Mouse (Mus musculus) spleen, adult 18-20 months (tissue): ENCODE results near the gene Cd276.

Experiments
- DNase-seq, 2 experiments: peaks; one replicate each; pipeline ENCODE4 v3.0.0; 2022; ENCODE audit warnings: mixed read lengths in 2 of 2

Cd276 gene

GRCm38 (mm10) chr9:58510452-58510851, 44.8 kb downstream of the Cd276 start:
- DNase-seq: peak; percentile 28 to 32

- DNase-seq: peak in 1 of 2 experiments; percentile 11
These were observed 47.8 kb downstream of the Cd276 start for GRCm38 (mm10) chr9:58507216-58508005.

DNA sequence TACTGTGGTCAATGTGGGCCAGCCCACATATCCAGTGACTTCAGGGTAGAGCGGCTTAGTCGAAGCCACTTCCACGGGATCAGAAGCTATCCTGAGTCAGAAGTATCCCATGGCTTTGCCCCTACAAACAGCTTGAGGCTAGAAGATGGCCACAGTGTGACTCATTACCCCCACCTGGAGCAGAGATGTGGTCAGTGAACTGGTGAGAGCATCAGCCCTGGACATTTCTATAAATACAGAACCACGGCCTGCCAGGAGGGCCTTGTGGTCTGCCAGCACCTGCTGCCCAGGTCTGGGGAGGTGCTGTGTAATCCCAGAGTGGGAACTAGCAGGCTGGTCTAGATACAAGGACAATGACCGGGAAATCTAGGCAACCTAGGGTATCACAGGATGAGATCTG, 54.3 kb downstream of the Cd276 start:
- no peak for DNase-seq

DNA sequence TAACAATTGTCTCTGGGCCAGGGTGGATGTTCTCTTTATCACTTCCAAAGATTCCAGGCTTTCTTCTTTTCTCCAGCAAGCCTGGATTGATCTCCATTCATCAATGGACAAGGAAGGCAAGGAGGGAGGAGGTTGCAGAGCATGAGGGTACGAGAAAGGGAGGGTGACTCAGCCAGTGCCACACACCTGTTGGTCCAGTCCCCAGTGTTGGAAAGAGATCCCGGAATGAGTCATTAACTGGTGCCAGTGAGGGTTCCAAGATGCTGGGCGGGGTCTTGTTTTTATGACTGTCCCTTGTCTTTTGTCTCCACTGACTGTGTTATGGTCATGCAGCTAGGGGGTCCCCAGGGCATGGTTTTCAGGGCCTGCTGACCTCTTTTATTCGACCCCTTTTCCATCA, 57.3 kb downstream of the Cd276 start:
- no peak for DNase-seq

DNA sequence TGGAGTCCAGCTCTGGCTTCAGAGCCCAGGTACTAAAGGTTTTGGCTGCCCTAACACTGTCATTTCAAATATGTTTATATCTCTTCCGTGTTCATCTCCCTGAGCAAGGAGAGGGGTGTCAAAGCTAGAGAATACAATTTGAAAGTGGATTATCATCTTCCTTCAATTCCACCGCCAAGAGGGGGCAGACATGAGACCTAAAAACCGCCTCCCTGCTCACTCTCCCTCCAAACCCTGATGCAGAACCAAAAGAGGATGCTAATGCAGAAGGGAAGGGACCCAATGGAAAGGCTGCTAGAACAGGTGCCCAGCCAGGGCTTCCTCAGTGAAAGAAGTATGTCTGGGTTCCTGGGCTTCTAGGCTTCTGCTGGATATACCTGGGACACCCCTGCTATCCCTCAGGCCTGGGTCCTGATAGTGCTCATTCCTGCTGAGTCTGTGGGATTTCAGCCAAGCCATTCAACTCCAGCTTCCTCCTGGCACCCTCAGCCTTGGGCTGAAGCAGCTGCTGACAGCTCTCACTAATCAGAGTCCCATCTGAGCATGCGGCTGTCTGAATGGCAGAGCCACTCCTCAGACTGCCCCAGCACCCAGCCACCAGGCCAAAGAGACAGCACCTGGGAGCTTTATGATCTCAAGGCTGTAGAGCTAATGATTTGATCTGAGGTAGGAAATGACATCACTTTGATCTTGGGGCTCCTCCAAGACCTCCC, 58.6 kb downstream of the Cd276 start:
- DNase-seq: peak in 1 of 2 experiments; percentile 38

- no peak for DNase-seq
These were observed 60.2 kb downstream of the Cd276 start for GRCm38 (mm10) chr9:58495035-58495434.

DNA sequence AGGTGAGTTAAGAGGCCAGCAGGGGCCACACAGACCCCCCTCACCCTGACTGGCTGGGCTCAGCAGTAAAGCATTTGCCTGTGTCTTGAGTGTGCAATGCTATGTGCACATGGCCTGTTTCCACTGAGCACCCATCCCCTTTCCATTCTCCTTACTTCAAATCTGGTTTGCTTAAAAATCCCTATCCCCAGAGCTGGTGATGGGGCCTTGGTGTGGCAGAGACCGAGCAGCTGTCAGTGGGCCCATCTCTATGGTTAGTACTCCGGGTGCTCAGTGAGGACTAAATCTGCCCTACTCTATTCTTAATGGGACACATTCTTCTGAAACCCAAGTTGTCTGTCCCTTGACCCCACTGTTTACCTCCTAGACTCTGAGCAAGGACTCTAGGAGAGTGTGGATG, 64.8 kb downstream of the Cd276 start:
- no peak for DNase-seq

DNA sequence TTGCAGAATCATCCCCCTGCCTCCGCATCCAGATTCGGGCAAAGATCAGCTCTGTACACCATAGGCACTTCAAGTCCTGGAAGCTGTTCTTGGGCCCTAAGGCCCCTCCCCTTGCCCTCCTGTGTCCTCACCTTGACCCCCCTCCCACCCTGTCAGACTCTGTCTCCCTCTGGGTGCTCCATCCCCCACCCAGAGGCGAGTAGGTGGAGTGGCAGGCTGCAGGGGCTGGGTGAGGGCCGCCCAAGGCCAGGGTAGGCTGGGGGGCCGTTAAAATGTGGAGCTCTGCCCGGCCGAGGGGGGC, 65.4 kb downstream of the Cd276 start:
- no peak for DNase-seq

DNA sequence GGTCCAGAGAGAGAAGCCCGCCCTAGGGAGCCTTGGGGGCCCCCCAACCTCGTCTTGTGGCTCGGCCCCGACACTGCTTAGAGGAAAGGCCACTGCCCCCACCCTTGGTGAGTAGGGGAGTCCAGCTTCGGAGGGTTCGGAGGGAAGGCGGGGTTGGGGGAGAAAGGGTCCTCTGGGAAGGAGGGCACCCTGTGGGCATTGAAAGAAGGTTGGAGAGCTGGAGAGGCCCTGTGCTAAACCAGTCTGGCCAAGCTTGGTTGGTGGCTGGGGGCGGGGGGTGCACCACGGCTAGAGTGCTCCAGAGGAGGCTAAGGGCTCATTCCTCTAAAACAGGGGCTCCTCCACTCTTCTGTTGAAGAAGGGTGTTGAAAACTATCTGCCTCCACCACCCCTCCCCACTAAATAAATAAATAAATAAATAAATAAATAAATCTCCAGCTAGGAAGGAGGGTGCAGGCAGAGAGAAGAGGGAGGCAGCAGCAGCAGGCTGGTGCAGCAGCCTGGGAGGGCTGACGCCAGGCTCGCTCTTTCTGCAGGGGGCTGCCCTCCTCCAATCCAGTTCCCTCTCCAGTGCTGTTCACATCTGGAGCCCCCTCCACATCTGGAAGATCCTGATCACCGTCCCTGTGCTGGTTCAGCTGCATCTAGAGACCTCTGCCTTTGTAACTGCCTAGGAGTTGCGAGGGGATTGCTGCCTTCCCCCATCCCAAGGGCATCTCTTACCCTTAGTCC, 65.9 kb downstream of the Cd276 start:
- DNase-seq: no peak

GRCm38 (mm10) chr9:58487851-58488801, 67.1 kb downstream of the Cd276 start, which contains the start of gene Insyn1:
TSS of gene Insyn1 (plus strand) at chr9:58488603.
- DNase-seq: peak in 1 of 2 experiments; percentile 17

DNA sequence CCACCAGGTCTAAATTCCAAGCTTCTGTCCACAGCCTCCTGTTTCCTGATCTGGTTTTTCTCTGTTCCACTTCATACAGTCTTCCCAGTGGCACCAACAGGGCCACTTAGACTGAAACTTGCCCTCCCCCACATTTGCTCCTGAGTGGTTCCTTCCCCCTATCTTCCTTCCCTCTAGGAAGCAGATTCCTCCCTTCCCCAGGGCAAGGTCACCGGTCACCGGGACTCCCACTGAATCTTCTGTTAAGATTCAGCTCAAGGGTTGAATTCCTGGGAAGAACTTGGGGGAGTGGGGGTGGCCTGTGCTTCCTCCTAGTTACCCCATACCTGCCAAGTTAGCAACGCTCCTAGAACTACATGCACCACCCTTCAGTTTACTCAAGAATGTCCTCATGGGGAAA, 68.2 kb downstream of the Cd276 start:
- DNase-seq: no peak
